Mouse (Mus musculus) forebrain, postnatal 0 days (tissue): ENCODE data around the gene Cyp4a32. TPM values are rescaled to one million over a fixed set of nuclear protein-coding genes. Genes with fewer than 3 reads are reported as not detected.
"Not testable (repeated sequence)": the region's sequence is repeated elsewhere in the genome, so short reads cannot be mapped to it uniquely, and the experiment has no call there.

Source experiments
- ATAC-seq: fragments of 200-750 bp; cut with Nextera tagmentation; 2 replicates; pipeline ENCODE4 v1.8.0; 2017; ENCODE audit warnings: mild to moderate bottlenecking, moderate library complexity
- DNase-seq: peaks from one replicate; pipeline ENCODE4 v3.0.0-alpha.2; 2015
- H3K27ac ChIP-seq: fragments of 300-500 bp; sonication (generic); 2 replicates; pipeline ENCODE4 v1.5.1; 2014; ENCODE audit warnings: low read depth, mild to moderate bottlenecking, antibody characterized with exemption, low read length, moderate library complexity, mixed read lengths
- H3K27me3 ChIP-seq: fragments of 300-500 bp; sonication (generic); 2 replicates; pipeline ENCODE4 v1.6.1; 2014; ENCODE audit warnings: mild to moderate bottlenecking, low read length, mixed read lengths; ENCODE audit not compliant: insufficient read depth
- H3K36me3 ChIP-seq: fragments of 300-500 bp; sonication (generic); 2 replicates; pipeline ENCODE4 v1.6.1; 2014; ENCODE audit warnings: mild to moderate bottlenecking, moderate library complexity; ENCODE audit not compliant: insufficient read depth
- H3K4me1 ChIP-seq: fragments of 300-500 bp; sonication (generic); 2 replicates; pipeline ENCODE4 v1.6.1; 2014; ENCODE audit warnings: antibody characterized with exemption; ENCODE audit not compliant: insufficient read depth
- H3K4me2 ChIP-seq: fragments of 300-500 bp; sonication (generic); 2 replicates; pipeline ENCODE4 v1.6.1; 2014; ENCODE audit warnings: low read depth, mild to moderate bottlenecking, moderate library complexity
- H3K4me3 ChIP-seq: fragments of 300-500 bp; sonication (generic); 2 replicates; pipeline ENCODE4 v1.5.1; 2014; ENCODE audit warnings: low read depth, low read length, mixed read lengths
- H3K9ac ChIP-seq: fragments of 300-500 bp; sonication (generic); 2 replicates; pipeline ENCODE4 v1.6.1; 2014; ENCODE audit warnings: mild to moderate bottlenecking
- H3K9me3 ChIP-seq: fragments of 300-500 bp; sonication (generic); 2 replicates; pipeline ENCODE4 v1.6.1; 2016; ENCODE audit warnings: low read length
- CTCF ChIP-seq: sonication (generic); IDR thresholded peaks from 2 replicates; pipeline ENCODE4 v1.5.1; 2016; ENCODE audit warnings: antibody characterized with exemption, control low read depth, low read depth
- WGBS: fragments of 180-500 bp; shearing (Covaris S2); extraction: QIAGEN DNeasy Blood & Tissue Kit; methylation state at CpG from one replicate; pipeline ENCODE4 v1.1.7; 2014; 5-methylcytosine and 5-hydroxymethylcytosine counted together
- polyA plus RNA-seq: library from polyadenylated mRNA; unstranded; fragments of >200 nt; fragmentation: Nextera tagmentation; extraction: Ambion mirVana; gene quantifications from 2 replicates; pipeline ENCODE4 v1.2.1, GENCODE M21; 2015
- total RNA-seq: library from RNA; depleted of rRNA; stranded (reverse); fragments of >200 nt; gene quantifications from 2 replicates; pipeline ENCODE4 v1.2.3, GENCODE M21; 2014

The Cyp4a32 gene
- total and polyA plus RNA-seq, 2 experiments from 2014 or later: not detected

DNA sequence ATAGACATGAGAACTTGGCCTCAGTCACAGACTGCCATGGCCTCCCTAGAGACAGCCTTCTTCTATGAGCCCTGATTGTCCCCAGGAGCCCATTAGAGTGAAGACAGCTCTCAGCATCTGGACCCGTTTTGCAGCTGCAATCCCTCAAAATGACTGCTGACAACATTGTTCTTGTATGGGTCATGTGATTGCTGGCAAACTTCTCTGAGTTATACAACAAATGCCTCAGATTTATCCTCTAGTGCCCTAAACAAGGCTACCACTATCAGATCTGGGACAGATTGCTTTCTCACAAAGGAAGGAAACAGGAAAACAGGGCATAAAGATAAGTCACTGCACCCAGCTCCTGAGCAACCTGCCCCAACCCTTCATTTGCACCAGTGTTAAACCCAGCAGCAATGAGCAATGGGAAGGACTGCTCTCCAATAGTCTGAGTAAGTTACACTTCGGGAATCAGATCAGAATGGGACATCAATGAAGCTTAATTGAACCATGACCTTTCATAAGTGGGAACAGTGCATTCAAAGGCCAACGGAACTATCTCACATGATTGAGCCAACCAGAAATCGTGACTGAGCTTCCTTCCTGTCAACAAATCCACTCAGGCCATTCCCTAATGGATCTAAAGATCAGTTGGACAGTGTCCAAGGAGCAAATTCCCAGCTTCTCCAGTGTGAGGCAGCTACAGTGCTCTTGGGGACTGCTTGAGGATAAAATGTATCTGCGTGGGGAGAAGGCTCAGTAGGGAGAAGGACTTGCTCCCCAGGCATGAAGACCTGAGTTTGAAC is 42.4 kb downstream of the Cyp4a32 start:
- Histone ChIP-seq H3K4me3 (no peak overlapping the region), H3K27ac (no peak overlapping the region), H3K4me2 (no peak overlapping the region), H3K4me1 (no peaks in the 10 kb centered on the region), H3K27me3 (no peaks in the 10 kb centered on the region), H3K9ac (no peak overlapping the region), H3K9me3 (no peaks in the 10 kb centered on the region), H3K36me3 (no peaks in the 10 kb centered on the region)
- WGBS: 71% methylated on average over 5 of the region's 5 CpGs
- TF ChIP-seq CTCF: no peak
- DNase-seq (no peak), ATAC-seq (no peak)

- H3K27me3 ChIP-seq: no peaks in the 10 kb centered on the region
- H3K9me3 ChIP-seq: no peaks in the 10 kb centered on the region
- no peak overlapping the region for H3K4me2 ChIP-seq
- no peaks in the 10 kb centered on the region for H3K36me3 ChIP-seq
- H3K27ac ChIP-seq: no peak overlapping the region
- ATAC-seq (no peak), DNase-seq (no peak)
- no peak overlapping the region for H3K4me3 ChIP-seq
- TF ChIP-seq CTCF: no peak
- no peak overlapping the region for H3K9ac ChIP-seq
- H3K4me1 ChIP-seq: no peaks in the 10 kb centered on the region
Measured at GRCm38 (mm10) chr4:115645371-115645770, 44.6 kb downstream of the Cyp4a32 start.

DNA sequence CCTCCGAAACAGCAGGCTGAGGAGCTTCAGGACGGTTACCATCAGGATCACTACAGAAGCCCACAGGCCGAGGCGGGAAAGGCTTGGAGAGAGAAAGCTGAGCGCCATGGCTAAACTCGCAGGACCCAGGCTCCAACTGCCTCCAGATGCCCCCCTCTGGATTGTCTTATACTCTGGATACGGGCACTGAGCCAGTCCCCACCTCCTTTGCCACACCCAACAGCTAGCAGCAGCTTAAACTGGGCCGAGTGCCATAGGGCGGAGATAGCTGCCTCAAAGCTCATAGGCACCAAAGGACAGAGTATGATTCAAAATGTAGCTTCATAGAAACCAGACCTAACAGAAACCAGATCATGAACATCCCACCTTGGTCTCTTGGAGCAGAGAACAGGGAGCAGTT is 46.8 kb downstream of the Cyp4a32 start, which contains the start of gene Cyp4b1:
Gene Cyp4b1, minus strand, starts transcription at position 144 of the 400 bp plus-strand sequence.
- Histone ChIP-seq H3K9ac (no peak within 1 kb of the TSS), H3K4me2 (no peak within 1 kb of the TSS), H3K36me3 (no peaks in the 10 kb centered on the region), H3K4me1 (no peaks in the 10 kb centered on the region), H3K4me3 (no peak within 1 kb of the TSS), H3K9me3 (no peaks in the 10 kb centered on the region), H3K27me3 (no peaks in the 10 kb centered on the region), H3K27ac (no peak within 1 kb of the TSS)
- TF ChIP-seq CTCF: no peak
- DNase-seq: no peak
- no peak for ATAC-seq
- 77% methylated on average over 9 of the region's 9 CpGs for WGBS

DNA sequence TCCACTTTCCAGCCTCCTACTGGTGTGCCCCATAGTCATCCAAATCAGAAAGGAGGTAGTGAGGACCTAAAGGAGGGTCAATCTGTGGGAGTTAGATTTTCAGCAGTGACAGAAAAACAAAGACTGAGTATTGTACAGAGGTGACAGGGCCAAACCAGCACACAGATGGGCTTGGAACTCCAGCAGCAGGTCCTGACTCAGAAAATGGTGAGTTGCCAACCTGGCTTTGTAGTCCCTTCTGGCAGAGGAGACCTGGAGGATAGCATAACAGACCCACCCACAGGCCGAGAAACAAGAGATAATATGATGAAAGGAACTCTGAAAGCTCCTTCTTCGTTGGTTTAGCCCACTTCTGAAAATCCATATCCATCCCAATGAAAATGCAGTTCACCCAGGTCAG is 48.0 kb downstream of the Cyp4a32 start:
- ATAC-seq (no peak), DNase-seq (no peak)
- Histone ChIP-seq H3K36me3 (no peaks in the 10 kb centered on the region), H3K4me3 (no peak overlapping the region), H3K4me1 (no peaks in the 10 kb centered on the region), H3K9ac (no peak overlapping the region), H3K9me3 (no peaks in the 10 kb centered on the region), H3K27ac (no peak overlapping the region), H3K27me3 (no peaks in the 10 kb centered on the region), H3K4me2 (no peak overlapping the region)
- 72% methylated on average over 2 of the region's 2 CpGs for WGBS
- no peak for TF ChIP-seq CTCF

GRCm38 (mm10) chr4:115649344-115649743 is 48.6 kb downstream of the Cyp4a32 start:
- Histone ChIP-seq H3K4me2 (no peak overlapping the region), H3K27ac (no peak overlapping the region), H3K36me3 (no peaks in the 10 kb centered on the region), H3K27me3 (no peaks in the 10 kb centered on the region), H3K4me1 (no peaks in the 10 kb centered on the region), H3K9me3 (0 out of 2 replicates have a peak, but pooled peaks cover 2% of the 10 kb centered on the region), H3K4me3 (no peak overlapping the region), H3K9ac (no peak overlapping the region)
- no peak for DNase-seq
- ATAC-seq: no peak
- no peak for TF ChIP-seq CTCF

DNA sequence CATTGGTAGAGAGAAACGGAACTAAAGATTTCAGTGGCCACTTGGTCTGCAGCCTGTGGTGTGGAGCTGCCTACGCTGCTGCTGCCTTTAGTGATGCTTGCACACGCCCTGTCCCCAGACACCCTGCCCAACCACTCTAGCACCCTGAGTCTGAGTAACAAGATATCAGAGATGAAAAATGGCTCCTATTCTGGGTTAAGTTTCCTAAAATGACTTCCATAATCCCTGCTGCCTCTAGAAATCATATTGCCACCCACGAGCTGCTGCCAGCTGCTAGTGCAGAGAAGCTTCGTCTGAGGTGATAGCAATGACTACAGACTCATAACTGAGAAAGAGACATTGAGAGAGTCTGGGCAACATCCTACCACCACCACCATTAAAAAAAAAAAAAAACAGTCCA is 50.1 kb downstream of the Cyp4a32 start:
- no peak for TF ChIP-seq CTCF
- WGBS: 89% methylated on average over 5 of the region's 5 CpGs
- Histone ChIP-seq H3K27me3 (no peaks in the 10 kb centered on the region), H3K4me1 (no peaks in the 10 kb centered on the region), H3K9ac (no peak overlapping the region), H3K36me3 (no peaks in the 10 kb centered on the region), H3K4me3 (no peak overlapping the region), H3K9me3 (0 out of 2 replicates have a peak, but pooled peaks cover 4% of the 10 kb centered on the region), H3K4me2 (no peak overlapping the region), H3K27ac (no peak overlapping the region)
- DNase-seq (no peak), ATAC-seq (no peak)

GRCm38 (mm10) chr4:115655841-115656534 is 55.2 kb downstream of the Cyp4a32 start:
- H3K4me3 ChIP-seq, DNase-seq, H3K36me3 ChIP-seq, H3K9me3 ChIP-seq, H3K9ac ChIP-seq, H3K27me3 ChIP-seq, H3K27ac ChIP-seq, ATAC-seq, H3K4me1 ChIP-seq, H3K4me2 ChIP-seq: not testable (repeated sequence)
- 81% methylated on average over 7 of the region's 7 CpGs for WGBS

GRCm38 (mm10) chr4:115656535-115656922 is 55.8 kb downstream of the Cyp4a32 start:
- H3K27ac ChIP-seq, ATAC-seq, H3K36me3 ChIP-seq, H3K9ac ChIP-seq, H3K9me3 ChIP-seq, DNase-seq, H3K27me3 ChIP-seq, H3K4me3 ChIP-seq, H3K4me1 ChIP-seq: not testable (repeated sequence)
- WGBS: 74% methylated on average over 1 of the region's 1 CpGs
- H3K4me2 ChIP-seq: 0 out of 2 replicates have a peak overlapping the region, but pooled peaks have one; percentile 92
